Mouse (Mus musculus) testis, postnatal 10 days (tissue): ENCODE results near the gene Cul5.

Source experiments
- DNase-seq: peaks from one replicate; pipeline ENCODE4 v3.0.0; 2021; ENCODE audit warnings: low spot score

Gene Cul5

GRCm38 (mm10) chr9:53669680-53670219 lies at the start of gene Cul5:
Gene Cul5 (minus strand): TSS chr9:53670014.
- DNase-seq = peak; percentile 53

- DNase-seq = peak; percentile 88
These were observed 36.3 kb upstream of the Cul5 start, which contains the start of gene Rab39 for GRCm38 (mm10) chr9:53705992-53706696. Gene Rab39 (minus strand): TSS chr9:53706232.

- peak; percentile 47 for DNase-seq
These were observed 35.7 kb upstream of the Cul5 start for GRCm38 (mm10) chr9:53705491-53705991.

GRCm38 (mm10) chr9:53702991-53703390 lies 33.2 kb upstream of the Cul5 start:
- DNase-seq = no peak

- no peak for DNase-seq
These were observed 30.7 kb upstream of the Cul5 start for GRCm38 (mm10) chr9:53700496-53700895.

GRCm38 (mm10) chr9:53695846-53696245 lies 26.0 kb upstream of the Cul5 start:
- no peak for DNase-seq

GRCm38 (mm10) chr9:53693718-53694117 lies 23.9 kb upstream of the Cul5 start:
- DNase-seq = no peak

GRCm38 (mm10) chr9:53691745-53692670 lies 22.2 kb upstream of the Cul5 start:
- DNase-seq = no peak

- DNase-seq = no peak
These were observed 11.0 kb upstream of the Cul5 start for GRCm38 (mm10) chr9:53680851-53681250.

- no peak for DNase-seq
These were observed 7.1 kb upstream of the Cul5 start for GRCm38 (mm10) chr9:53676921-53677320.

- peak; percentile 78 for DNase-seq
These were observed 3.8 kb upstream of the Cul5 start for GRCm38 (mm10) chr9:53673571-53673970.

- DNase-seq = peak; percentile 98
These were observed 2.7 kb downstream of the Cul5 start for GRCm38 (mm10) chr9:53667020-53667669.

GRCm38 (mm10) chr9:53666665-53667019 lies 3.2 kb downstream of the Cul5 start:
- DNase-seq = no peak

- no peak for DNase-seq
These were observed 4.4 kb downstream of the Cul5 start for GRCm38 (mm10) chr9:53665428-53665827.

GRCm38 (mm10) chr9:53664819-53665218 lies 5.0 kb downstream of the Cul5 start:
- DNase-seq = no peak

- DNase-seq = no peak
These were observed 35.0 kb downstream of the Cul5 start for GRCm38 (mm10) chr9:53634796-53635195.

GRCm38 (mm10) chr9:53615246-53615645 lies 54.6 kb downstream of the Cul5 start:
- DNase-seq = no peak

- DNase-seq = no peak
These were observed 55.5 kb downstream of the Cul5 start for GRCm38 (mm10) chr9:53614286-53614685.

GRCm38 (mm10) chr9:53609968-53610781 lies 59.6 kb downstream of the Cul5 start, which contains the start of gene Acat1:
Gene Acat1 (minus strand): TSS chr9:53610382.
- DNase-seq = peak; percentile 97

- no peak for DNase-seq
These were observed 60.4 kb downstream of the Cul5 start for GRCm38 (mm10) chr9:53609306-53609967.

GRCm38 (mm10) chr9:53607816-53608215 lies 62.0 kb downstream of the Cul5 start:
- no peak for DNase-seq
